Mouse (Mus musculus): ENCODE data around the gene Olfm2.

GRCm38 (mm10) chr9:20760813-20761212 lies 14.7 kb upstream of the Olfm2 start:
- no peak for TF ChIP-seq POLR2A (IDR thresholded peaks at IDR 0.05; ENCODE audit: borderline replicate concordance, control insufficient read depth, low read depth, low read length)
- TF ChIP-seq CTCF (IDR thresholded peaks at IDR 0.05; ENCODE audit: control insufficient read depth, insufficient read depth, low read length), result no peak

All from bone marrow, adult 2 months (tissue).